Mouse (Mus musculus) neural tube, embryonic 12.5 days (tissue): ENCODE results near the gene Angel1. TPM values are rescaled to one million over a fixed set of nuclear protein-coding genes. Genes with fewer than 3 reads are reported as not detected.

Source experiments
- ATAC-seq: fragments of 200-750 bp; cut with Nextera tagmentation; 2 replicates; pipeline ENCODE4 v1.8.0; 2017; ENCODE audit warnings: low read depth, mild to moderate bottlenecking, moderate TSS enrichment, moderate library complexity; ENCODE audit not compliant: low FRiP score
- H3K27ac ChIP-seq: fragments of 300-500 bp; sonication (generic); 2 replicates; pipeline ENCODE4 v1.5.1; 2016
- H3K27me3 ChIP-seq: fragments of 300-500 bp; sonication (generic); replicated peaks from 2 replicates; pipeline ENCODE4 v1.6.1; 2016; ENCODE audit warnings: mild to moderate bottlenecking
- H3K36me3 ChIP-seq: fragments of 300-500 bp; sonication (generic); 2 replicates; pipeline ENCODE4 v1.6.1; 2016; ENCODE audit warnings: mild to moderate bottlenecking
- H3K4me1 ChIP-seq: fragments of 300-500 bp; sonication (generic); 2 replicates; pipeline ENCODE4 v1.6.1; 2016
- H3K4me2 ChIP-seq: fragments of 300-500 bp; sonication (generic); replicated peaks from 2 replicates; pipeline ENCODE4 v1.6.1; 2016; ENCODE audit warnings: mild to moderate bottlenecking
- H3K4me3 ChIP-seq: fragments of 300-500 bp; sonication (generic); 2 replicates; pipeline ENCODE4 v1.5.1; 2016
- H3K9ac ChIP-seq: fragments of 300-500 bp; sonication (generic); 2 replicates; pipeline ENCODE4 v1.6.1; 2016; ENCODE audit warnings: mild to moderate bottlenecking
- H3K9me3 ChIP-seq: fragments of 300-500 bp; sonication (generic); 2 replicates; pipeline ENCODE4 v1.6.1; 2016; ENCODE audit warnings: mild to moderate bottlenecking
- WGBS: fragments of 180-500 bp; shearing (Covaris S2); methylation state at CpG from one replicate; pipeline ENCODE4 v1.1.7; 2016; 5-methylcytosine and 5-hydroxymethylcytosine counted together
- polyA plus RNA-seq: library from polyadenylated mRNA; unstranded; fragments of >200 nt; fragmentation: Nextera tagmentation; extraction: Ambion mirVana; gene quantifications from 2 replicates; pipeline ENCODE4 v1.2.1, GENCODE M21; 2016

The Angel1 gene
- polyA plus RNA-seq, 1 experiment from 2014 or later, result 18.1 TPM

DNA sequence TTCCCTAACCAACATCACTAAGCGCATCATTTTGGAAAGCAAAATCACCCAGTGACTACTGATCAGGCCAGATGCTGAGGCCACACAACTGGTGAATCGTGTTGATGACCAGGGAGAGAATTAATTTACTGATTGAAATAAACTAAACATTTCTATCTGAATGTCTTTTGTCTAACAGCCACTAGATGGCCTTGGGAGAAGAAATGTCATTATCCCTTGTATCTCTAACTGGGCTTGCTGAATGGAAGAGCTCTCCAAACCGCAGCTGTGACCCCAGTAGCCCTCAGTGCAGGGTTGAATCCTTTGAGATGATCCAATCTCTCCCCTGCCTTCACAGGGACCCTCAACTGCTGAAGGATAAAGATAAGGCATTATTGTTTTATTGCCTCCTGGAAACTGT is 60.6 kb downstream of the Angel1 start:
- H3K36me3 ChIP-seq, result no peaks in the 10 kb centered on the region
- H3K27me3 ChIP-seq, result no peaks in the 10 kb centered on the region
- H3K27ac ChIP-seq, result no peak overlapping the region
- WGBS, result 73% methylated on average over 3 of the region's 3 CpGs
- ATAC-seq, result no peak
- no peak overlapping the region for H3K9ac ChIP-seq
- no peaks in the 10 kb centered on the region for H3K9me3 ChIP-seq
- H3K4me2 ChIP-seq, result no peak overlapping the region
- no peak overlapping the region for H3K4me3 ChIP-seq
- H3K4me1 ChIP-seq, result 0 out of 2 replicates have a peak, but pooled peaks cover under 1% of the 10 kb centered on the region

DNA sequence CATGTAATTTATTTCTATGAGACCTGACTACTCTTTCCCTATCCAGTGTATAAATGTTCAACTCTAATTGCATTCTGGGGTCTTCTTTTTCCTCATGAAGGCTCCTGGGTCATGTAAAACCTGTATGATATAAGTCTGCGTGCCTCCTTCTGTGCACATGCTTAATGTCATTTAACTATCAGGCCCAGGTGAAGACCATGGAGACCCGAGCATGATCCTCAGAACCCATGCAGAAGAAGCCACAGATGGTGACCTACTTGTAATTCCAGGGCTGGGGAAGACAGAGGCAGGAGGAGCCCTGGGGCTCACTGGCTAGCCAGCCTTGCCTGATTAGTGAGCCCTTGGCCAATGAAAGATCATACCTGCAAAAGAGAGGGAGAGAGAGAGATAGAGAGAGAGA is 65.8 kb downstream of the Angel1 start:
- Histone ChIP-seq H3K9me3 (no peaks in the 10 kb centered on the region), H3K4me1 (peaks cover 17% of the 10 kb centered on the region), H3K27me3 (no peaks in the 10 kb centered on the region), H3K4me2 (no peak overlapping the region), H3K9ac (no peak overlapping the region), H3K4me3 (no peak overlapping the region), H3K27ac (no peak overlapping the region), H3K36me3 (no peaks in the 10 kb centered on the region)
- ATAC-seq, result no peak
- 75% methylated on average over 2 of the region's 2 CpGs for WGBS

DNA sequence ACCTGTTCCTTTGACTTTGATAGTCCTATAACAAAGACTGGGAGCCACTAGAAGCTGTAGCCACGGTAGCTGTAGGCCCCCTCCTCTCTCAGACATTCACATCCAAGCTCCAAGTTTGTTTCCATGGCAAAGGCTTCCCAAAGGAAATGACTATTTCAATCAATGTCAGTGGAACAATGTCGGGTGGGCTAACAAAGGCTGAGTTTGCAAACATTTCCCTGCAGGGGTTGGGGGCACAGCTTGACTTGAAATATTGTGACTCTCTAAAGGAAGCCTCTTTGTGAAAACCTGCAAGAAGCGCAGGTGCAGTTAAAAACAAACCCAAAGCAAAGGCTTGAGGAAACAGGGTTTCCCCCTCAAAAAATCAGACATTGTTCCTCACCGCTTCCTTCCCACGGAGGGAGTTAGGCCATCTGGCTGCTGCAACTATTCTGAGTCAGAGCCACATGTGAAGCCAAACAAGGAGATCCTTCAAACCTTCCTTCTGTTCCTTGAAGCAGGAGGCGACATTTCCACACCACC is 66.8 kb downstream of the Angel1 start:
- Histone ChIP-seq H3K27ac (peak overlapping the region; percentile 43; the same call in 1 of the 2 replicates), H3K4me1 (peaks cover 17% of the 10 kb centered on the region), H3K27me3 (no peaks in the 10 kb centered on the region), H3K9ac (no peak overlapping the region), H3K4me3 (no peak overlapping the region), H3K9me3 (no peaks in the 10 kb centered on the region), H3K36me3 (no peaks in the 10 kb centered on the region), H3K4me2 (peak overlapping the region; percentile 7; the same call in 1 of the 2 replicates)
- ATAC-seq, result peak; percentile 75
- whole genome bisulfite sequencing, result 7% methylated on average over 6 of the region's 6 CpGs

DNA sequence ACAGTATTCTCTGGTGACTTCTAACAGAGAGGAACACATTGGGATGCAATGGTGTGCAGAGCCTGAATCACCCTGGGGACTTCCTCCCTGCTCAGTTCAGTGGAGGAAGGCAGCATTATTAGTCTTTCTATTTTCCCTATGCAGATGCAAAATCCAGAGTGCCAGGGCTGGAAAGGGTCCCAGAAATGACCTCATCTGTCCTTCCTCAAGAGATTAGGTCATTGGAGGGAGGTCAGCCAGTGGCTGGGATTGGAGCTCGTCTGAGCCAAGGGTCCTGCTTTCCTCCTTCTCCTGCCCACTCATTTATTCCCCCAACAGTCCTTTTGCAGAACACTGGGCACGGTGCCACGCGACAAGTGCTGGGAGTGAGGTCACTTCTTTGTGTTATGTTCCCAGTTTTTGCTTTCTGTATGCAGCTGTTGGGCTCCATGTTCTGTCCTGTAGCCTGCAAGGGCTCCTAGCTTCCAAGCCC is 73.7 kb downstream of the Angel1 start:
- Histone ChIP-seq H3K4me2 (no peak overlapping the region), H3K27me3 (no peaks in the 10 kb centered on the region), H3K9me3 (no peaks in the 10 kb centered on the region), H3K27ac (no peak overlapping the region), H3K36me3 (no peaks in the 10 kb centered on the region), H3K9ac (no peak overlapping the region), H3K4me3 (no peak overlapping the region), H3K4me1 (peaks cover 4% of the 10 kb centered on the region; the same call in 1 of the 2 replicates)
- 71% methylated on average over 4 of the region's 4 CpGs for WGBS
- no peak for ATAC-seq

DNA sequence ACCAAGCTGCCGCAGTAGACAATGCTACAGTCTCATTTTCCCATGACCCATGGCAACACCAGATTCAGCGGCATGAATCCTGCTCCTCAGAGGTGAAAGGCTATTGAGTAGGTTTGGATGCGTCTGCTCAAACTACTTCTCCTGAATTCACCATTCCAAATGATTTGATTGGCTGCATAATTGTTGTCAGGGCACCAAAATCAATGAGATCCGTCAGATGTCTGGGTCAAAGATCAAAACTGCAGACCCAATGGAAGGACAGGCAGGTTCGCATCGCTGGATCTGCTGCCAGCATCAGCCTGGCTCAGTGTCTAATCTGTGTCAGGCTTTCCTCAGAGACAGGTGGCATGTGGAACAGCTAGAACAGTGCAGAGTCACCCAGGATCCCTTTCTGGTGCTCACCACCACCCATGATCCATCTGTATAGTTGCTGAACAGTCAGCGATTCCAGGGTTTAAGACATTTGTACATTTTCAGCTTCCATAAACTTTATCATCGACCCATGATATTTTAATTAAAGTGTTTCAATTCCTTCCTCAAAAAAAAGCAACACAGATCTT is 74.9 kb downstream of the Angel1 start:
- Histone ChIP-seq H3K4me3 (no peak overlapping the region), H3K27me3 (no peaks in the 10 kb centered on the region), H3K4me1 (peaks cover 9% of the 10 kb centered on the region; the same call in 1 of the 2 replicates), H3K9ac (no peak overlapping the region), H3K27ac (no peak overlapping the region), H3K36me3 (no peaks in the 10 kb centered on the region), H3K9me3 (no peaks in the 10 kb centered on the region), H3K4me2 (no peak overlapping the region)
- WGBS, result 90% methylated on average over 8 of the region's 8 CpGs
- ATAC-seq, result no peak

Other genes with a start within 250 kb of the Angel1 start
- gene Vash1, start 47.8 kb downstream of the Angel1 start, polyA plus RNA-seq, result 39.1 and 42.5 TPM in 2 replicates
- gene Lrrc74a, start 7.9 kb upstream of the Angel1 start, polyA plus RNA-seq, result not detected in 2 replicates
- gene Irf2bpl, start 158.3 kb upstream of the Angel1 start, polyA plus RNA-seq, result 57.2 and 61.9 TPM in 2 replicates
- gene Cipc, start 220.6 kb upstream of the Angel1 start, polyA plus RNA-seq, result 41.5 and 43.0 TPM in 2 replicates